Mouse (Mus musculus) erythroblast, embryonic 14.5 days (primary cell): ENCODE measurements around the gene Megf11. TPM values are rescaled to one million over a fixed set of nuclear protein-coding genes. Genes with fewer than 3 reads are reported as not detected.
"Not testable (repeated sequence)": the region's sequence is repeated elsewhere in the genome, so short reads cannot be mapped to it uniquely, and the experiment has no call there.

Experiments
- H3K27me3 ChIP-seq: 2 replicates; pipeline ENCODE4 v1.6.1; 2012; ENCODE audit warnings: inconsistent platforms; ENCODE audit not compliant: control insufficient read depth
- H3K36me3 ChIP-seq: 2 replicates; pipeline ENCODE4 v1.6.1; 2012; ENCODE audit warnings: mild to moderate bottlenecking, inconsistent platforms; ENCODE audit not compliant: control insufficient read depth
- H3K4me1 ChIP-seq: 2 replicates; pipeline ENCODE4 v1.6.1; 2012; ENCODE audit warnings: inconsistent platforms; ENCODE audit not compliant: control insufficient read depth
- H3K4me3 ChIP-seq: replicated peaks from 2 replicates; pipeline ENCODE3; 2012; ENCODE audit warnings: moderate library complexity, mild to moderate bottlenecking, inconsistent platforms
- H3K9me3 ChIP-seq: 2 replicates; pipeline ENCODE4 v1.6.1; 2012; ENCODE audit warnings: low read length, inconsistent platforms, mixed read lengths; ENCODE audit not compliant: control insufficient read depth
- GATA1 ChIP-seq: IDR thresholded peaks from 2 replicates; pipeline ENCODE4 v1.6.1; 2012; ENCODE audit warnings: low read length, inconsistent platforms, mixed read lengths
- TAL1 ChIP-seq: IDR thresholded peaks from 3 replicates; pipeline ENCODE4 v1.6.1; 2012; ENCODE audit warnings: low read length, inconsistent platforms, mixed read lengths
- polyA plus RNA-seq: library from polyadenylated mRNA; stranded (reverse); fragments of >175 nt; gene quantifications from 2 replicates; pipeline ENCODE4 v1.2.3, GENCODE M21; 2012

Gene Megf11
- polyA plus RNA-seq, 1 experiment = not detected

DNA sequence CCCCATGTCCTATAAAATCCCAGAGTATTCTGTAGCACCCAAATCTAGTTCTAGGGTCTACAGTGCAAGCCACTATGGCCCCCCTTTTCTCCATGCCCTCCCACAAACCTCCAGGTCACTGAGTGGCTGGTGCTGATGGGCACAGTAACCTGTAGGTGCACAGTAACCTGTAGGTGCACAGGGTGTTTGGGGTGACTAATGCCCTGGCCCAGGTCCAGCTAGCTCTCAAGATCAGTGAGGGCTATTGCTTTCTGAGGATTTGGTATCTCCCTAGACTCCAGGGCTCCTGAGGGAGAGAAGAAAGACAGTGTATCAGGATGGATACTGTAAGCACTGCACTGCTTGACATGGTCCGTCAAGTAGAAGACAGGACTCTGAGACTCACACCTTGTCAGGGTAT is 85.4 kb downstream of the Megf11 start:
- H3K36me3 ChIP-seq = no peaks in the 10 kb centered on the region
- peaks cover 14% of the 10 kb centered on the region for H3K27me3 ChIP-seq
- TF ChIP-seq TAL1 (no peak), GATA1 (no peak)
- no peaks in the 10 kb centered on the region for H3K9me3 ChIP-seq
- no peak overlapping the region for H3K4me3 ChIP-seq
- H3K4me1 ChIP-seq = peaks cover 37% of the 10 kb centered on the region

DNA sequence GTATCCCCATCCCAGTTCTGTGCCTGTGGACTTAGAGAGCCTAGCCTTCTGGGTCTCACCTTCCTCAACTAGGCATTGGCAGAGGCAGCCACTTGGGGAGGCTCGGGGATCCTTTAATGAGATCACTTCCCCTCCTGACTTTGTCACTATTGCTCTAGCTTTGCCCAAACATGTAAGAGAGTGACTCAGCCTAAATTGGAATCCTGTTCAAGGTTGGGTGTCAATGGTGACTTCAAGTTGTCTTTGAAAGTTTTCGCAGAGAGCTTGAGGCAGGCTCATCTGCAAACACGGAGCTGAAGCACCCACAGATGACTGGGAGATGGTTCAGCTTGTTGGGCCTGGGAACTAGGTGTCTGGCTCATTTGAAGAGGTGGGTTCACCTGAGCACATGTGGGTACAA is 85.9 kb downstream of the Megf11 start:
- Histone ChIP-seq H3K27me3 (peaks cover 10% of the 10 kb centered on the region), H3K9me3 (no peaks in the 10 kb centered on the region), H3K36me3 (no peaks in the 10 kb centered on the region), H3K4me1 (peaks cover 37% of the 10 kb centered on the region), H3K4me3 (no peak overlapping the region)
- no peak for TF ChIP-seq TAL1
- no peak for TF ChIP-seq GATA1

DNA sequence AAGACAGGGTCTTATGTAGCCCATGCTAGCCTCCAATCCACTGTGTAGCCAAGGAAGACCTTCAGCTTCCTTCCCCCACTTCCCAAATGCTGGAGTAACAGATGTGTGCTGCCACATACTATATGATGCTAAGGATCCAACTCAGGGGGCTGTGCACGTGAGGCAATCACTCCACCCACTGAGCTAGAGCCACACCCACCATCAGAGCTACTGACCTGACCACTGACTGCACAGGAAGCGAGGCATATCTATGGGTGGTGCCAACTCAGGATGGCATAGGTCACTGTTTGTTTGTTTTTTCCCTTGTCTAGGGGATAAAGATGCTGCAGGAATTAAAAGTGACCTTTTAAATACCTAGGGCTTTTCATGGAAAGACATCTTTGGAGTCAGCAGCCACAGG is 86.7 kb downstream of the Megf11 start:
- Histone ChIP-seq H3K4me3 (no peak overlapping the region), H3K9me3 (no peaks in the 10 kb centered on the region), H3K4me1 (peaks cover 45% of the 10 kb centered on the region), H3K36me3 (no peaks in the 10 kb centered on the region), H3K27me3 (peaks cover 10% of the 10 kb centered on the region)
- no peak for TF ChIP-seq TAL1
- no peak for TF ChIP-seq GATA1

DNA sequence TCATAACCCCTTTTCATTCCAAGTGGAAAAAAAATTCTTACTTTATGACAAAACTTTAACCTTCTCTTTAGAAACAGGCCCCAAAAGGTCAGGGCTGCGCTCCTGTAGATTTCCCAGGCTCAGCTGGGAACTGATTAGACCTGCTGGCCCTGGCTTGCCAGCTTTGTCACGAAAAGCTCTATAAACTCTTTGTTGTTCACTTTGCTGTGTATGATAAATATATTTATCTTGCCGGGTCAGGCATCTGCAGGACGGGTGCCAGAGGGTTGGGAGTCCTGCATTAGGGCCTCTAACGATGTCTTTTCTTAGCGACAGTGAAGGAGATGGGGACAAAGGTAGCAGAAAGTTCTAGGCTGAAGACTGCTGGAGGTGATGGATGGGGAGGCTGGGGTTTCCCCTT is 87.3 kb downstream of the Megf11 start:
- peaks cover 10% of the 10 kb centered on the region for H3K27me3 ChIP-seq
- no peaks in the 10 kb centered on the region for H3K36me3 ChIP-seq
- TF ChIP-seq GATA1 (no peak), TAL1 (no peak)
- no peak overlapping the region for H3K4me3 ChIP-seq
- peaks cover 50% of the 10 kb centered on the region for H3K4me1 ChIP-seq
- no peaks in the 10 kb centered on the region for H3K9me3 ChIP-seq

DNA sequence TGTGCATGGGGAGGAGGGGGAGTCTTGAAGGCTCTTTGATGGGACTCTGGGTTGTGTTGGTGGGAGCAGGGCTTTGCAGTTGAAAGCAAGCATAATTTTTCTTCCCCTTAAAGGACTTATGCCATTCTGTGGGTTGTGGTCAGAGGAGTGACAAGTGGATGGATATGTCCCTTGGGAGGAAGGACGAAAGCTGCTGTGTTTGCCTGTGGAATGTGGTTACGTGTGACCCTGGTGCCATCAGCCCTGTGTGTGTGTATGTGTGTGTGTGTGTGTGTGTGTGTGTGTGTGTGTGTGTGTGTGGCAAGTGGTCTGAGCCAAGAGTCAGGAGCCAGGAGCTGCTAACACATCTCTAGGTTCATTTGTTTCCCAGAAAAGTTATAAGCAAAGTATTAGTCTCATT is 87.7 kb downstream of the Megf11 start:
- H3K4me1 ChIP-seq = peaks cover 53% of the 10 kb centered on the region

DNA sequence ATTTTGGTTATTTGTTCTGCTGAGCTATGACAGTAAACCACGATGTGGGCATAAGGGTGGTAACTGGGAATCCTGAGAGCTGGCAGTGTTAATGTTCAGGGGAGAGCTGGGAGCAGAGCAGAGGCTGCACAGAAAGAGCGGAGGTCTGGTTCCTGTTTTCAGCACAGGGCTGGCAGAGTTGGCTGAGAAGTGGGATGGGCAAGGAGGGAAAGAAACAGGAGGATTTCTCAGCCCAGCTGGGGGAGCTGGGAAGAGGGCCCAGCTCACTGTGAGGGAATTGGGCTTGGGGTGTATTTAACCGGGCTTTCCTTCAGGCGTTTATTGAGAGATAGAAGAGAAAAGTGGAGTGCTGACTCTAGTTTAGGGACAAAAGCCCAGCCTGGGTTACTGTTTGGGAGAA is 88.3 kb downstream of the Megf11 start:
- no peak for TF ChIP-seq GATA1
- TF ChIP-seq TAL1 = no peak
- no peaks in the 10 kb centered on the region for H3K9me3 ChIP-seq
- no peak overlapping the region for H3K4me3 ChIP-seq
- H3K27me3 ChIP-seq = peaks cover 7% of the 10 kb centered on the region
- no peaks in the 10 kb centered on the region for H3K36me3 ChIP-seq
- H3K4me1 ChIP-seq = peaks cover 53% of the 10 kb centered on the region

More for the DNA sequence above, 87.7 kb downstream of the Megf11 start:
- no peak for TF ChIP-seq GATA1
- TF ChIP-seq TAL1 = no peak
- H3K4me3 ChIP-seq = no peak overlapping the region
- H3K9me3 ChIP-seq = no peaks in the 10 kb centered on the region
- H3K27me3 ChIP-seq = peaks cover 10% of the 10 kb centered on the region
- H3K36me3 ChIP-seq = no peaks in the 10 kb centered on the region

DNA sequence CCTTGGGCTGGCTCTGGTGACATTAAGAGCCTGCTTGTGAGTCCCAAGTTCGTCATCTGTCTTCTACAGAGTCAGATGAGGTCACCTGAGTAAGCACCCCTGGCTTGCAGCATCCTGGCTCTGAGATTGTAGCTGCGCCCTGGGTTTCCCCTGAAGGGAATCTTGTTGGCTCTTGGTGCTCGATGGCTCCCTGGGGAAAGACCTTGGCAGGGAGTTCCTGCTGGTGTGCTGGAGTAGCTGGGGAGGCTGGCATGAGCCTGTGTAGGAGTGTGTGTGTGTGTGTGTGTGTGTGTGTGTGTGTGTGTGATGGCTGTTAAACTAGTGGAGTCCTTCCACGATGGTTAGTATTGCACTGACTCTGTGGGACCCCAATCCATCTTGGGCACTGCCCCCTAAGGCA is 88.7 kb downstream of the Megf11 start:
- TF ChIP-seq GATA1 (no peak), TAL1 (no peak)
- H3K27me3 ChIP-seq = peaks cover 5% of the 10 kb centered on the region
- no peak overlapping the region for H3K4me3 ChIP-seq
- H3K36me3 ChIP-seq = no peaks in the 10 kb centered on the region
- H3K4me1 ChIP-seq = peaks cover 53% of the 10 kb centered on the region
- no peaks in the 10 kb centered on the region for H3K9me3 ChIP-seq

DNA sequence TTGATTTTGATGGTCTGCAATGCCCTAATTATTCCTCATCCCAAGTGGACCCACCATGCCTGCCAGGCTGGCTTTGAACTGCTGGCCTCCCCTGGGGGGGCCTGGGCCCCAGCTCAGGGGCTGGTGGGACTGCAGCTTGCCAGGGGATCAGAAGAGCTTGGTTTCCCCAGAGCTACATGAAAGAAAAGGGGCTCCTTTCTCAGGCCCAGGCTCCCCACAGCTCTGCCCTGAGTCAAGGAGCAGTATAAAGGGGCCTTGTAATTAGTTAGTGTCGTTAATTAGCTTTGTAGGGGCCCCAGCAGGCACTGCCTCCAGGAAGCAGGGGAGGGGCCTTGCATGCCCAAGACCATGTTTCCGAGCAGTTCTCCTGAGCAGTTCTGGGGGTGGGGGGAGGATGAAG is 90.5 kb downstream of the Megf11 start:
- H3K27me3 ChIP-seq = peaks cover 3% of the 10 kb centered on the region
- peaks cover 59% of the 10 kb centered on the region for H3K4me1 ChIP-seq
- H3K36me3 ChIP-seq = no peaks in the 10 kb centered on the region
- no peaks in the 10 kb centered on the region for H3K9me3 ChIP-seq
- no peak for TF ChIP-seq TAL1
- no peak for TF ChIP-seq GATA1
- H3K4me3 ChIP-seq = no peak overlapping the region

DNA sequence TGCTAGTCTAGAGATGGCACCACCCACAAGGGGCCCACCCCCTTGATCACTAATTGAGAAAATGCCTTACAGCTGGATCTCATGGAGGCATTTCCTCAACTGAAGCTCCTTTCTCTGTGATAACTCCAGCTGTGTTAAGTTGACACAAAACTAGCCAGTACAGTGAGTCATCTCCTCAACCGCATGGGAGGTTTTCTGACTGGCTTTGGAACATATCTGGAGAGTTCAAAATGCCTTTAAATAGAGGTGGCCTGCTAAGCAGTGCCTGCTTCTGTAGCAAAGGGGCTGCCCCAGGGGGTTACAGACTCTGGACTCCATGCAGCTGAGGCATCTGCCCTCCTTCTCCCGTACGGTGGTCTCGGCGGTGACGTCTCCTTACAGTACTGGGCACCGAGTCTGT is 92.0 kb downstream of the Megf11 start:
- peaks cover 51% of the 10 kb centered on the region for H3K4me1 ChIP-seq
- not testable (repeated sequence) for H3K9me3 ChIP-seq, H3K4me3 ChIP-seq, H3K27me3 ChIP-seq, H3K36me3 ChIP-seq

DNA sequence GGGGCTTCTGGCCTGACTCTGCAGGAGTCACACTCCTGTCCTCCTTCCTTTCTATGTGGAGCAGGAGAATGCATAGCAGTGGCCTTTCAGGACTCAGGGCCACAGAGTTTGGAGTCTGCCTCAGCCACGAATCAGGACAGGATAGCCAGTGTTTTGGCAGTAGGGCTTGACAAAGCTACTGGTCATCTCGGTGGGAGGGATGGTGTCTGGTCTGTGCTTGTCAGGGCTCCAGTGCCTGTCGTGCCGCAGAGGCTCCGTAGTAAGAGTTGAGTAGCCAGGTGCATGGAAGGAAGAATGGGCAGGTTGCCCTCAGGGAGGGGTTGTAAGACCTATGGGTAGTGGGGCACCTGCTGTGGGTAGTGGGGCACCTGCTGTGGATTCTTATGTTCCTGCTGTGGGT is 96.7 kb downstream of the Megf11 start:
- TF ChIP-seq TAL1 = no peak
- no peak for TF ChIP-seq GATA1
- H3K4me1 ChIP-seq = peaks cover 20% of the 10 kb centered on the region
- H3K9me3 ChIP-seq = no peaks in the 10 kb centered on the region
- no peak overlapping the region for H3K4me3 ChIP-seq
- H3K36me3 ChIP-seq = no peaks in the 10 kb centered on the region
- peaks cover 21% of the 10 kb centered on the region for H3K27me3 ChIP-seq
